Mouse (Mus musculus) lung, embryonic 14.5 days (tissue): ENCODE data around the gene Senp1. TPM values are rescaled to one million over a fixed set of nuclear protein-coding genes. Genes with fewer than 3 reads are reported as not detected.
A peak's percentile ranks its signal among the peaks of the same experiment; 100 is the strongest.

Experiments used
- ATAC-seq: fragments of 200-750 bp; cut with Nextera tagmentation; 2 replicates; pipeline ENCODE4 v1.8.0; 2017; ENCODE audit warnings: mild to moderate bottlenecking, moderate TSS enrichment, moderate library complexity; ENCODE audit not compliant: insufficient read depth
- DNase-seq: peaks from one replicate; pipeline ENCODE4 v3.0.0-alpha.2; 2015
- H3K27ac ChIP-seq: fragments of 300-500 bp; sonication (generic); 2 replicates; pipeline ENCODE4 v1.5.1; 2014; ENCODE audit warnings: low read depth, mild to moderate bottlenecking, moderate library complexity
- H3K27me3 ChIP-seq: fragments of 300-500 bp; sonication (generic); 2 replicates; pipeline ENCODE4 v1.6.1; 2014; ENCODE audit warnings: low read length, control low read depth; ENCODE audit not compliant: insufficient read depth
- H3K36me3 ChIP-seq: fragments of 300-500 bp; sonication (generic); 2 replicates; pipeline ENCODE4 v1.6.1; 2014; ENCODE audit warnings: control low read depth; ENCODE audit not compliant: insufficient read depth
- H3K4me1 ChIP-seq: fragments of 300-500 bp; sonication (generic); 2 replicates; pipeline ENCODE4 v1.6.1; 2014; ENCODE audit warnings: antibody characterized with exemption, control low read depth; ENCODE audit not compliant: insufficient read depth
- H3K4me2 ChIP-seq: fragments of 300-500 bp; sonication (generic); 2 replicates; pipeline ENCODE4 v1.6.1; 2014; ENCODE audit warnings: mild to moderate bottlenecking
- H3K4me3 ChIP-seq: fragments of 300-500 bp; sonication (generic); 2 replicates; pipeline ENCODE4 v1.5.1; 2014; ENCODE audit warnings: low read depth, low read length
- H3K9ac ChIP-seq: fragments of 300-500 bp; sonication (generic); 2 replicates; pipeline ENCODE4 v1.6.1; 2014
- H3K9me3 ChIP-seq: fragments of 300-500 bp; sonication (generic); 2 replicates; pipeline ENCODE4 v1.6.1; 2016; ENCODE audit warnings: low read depth, low read length, control low read depth
- CTCF ChIP-seq: IDR thresholded peaks from 2 replicates; pipeline ENCODE4 v1.5.1; 2016; ENCODE audit warnings: antibody characterized with exemption, low read depth
- WGBS: fragments of 180-500 bp; shearing (Covaris S2); extraction: QIAGEN DNeasy Blood & Tissue Kit; methylation state at CpG from one replicate; pipeline ENCODE4 v1.1.7; 2014; 5-methylcytosine and 5-hydroxymethylcytosine counted together
- polyA plus RNA-seq: library from polyadenylated mRNA; unstranded; fragments of >200 nt; fragmentation: Nextera tagmentation; extraction: Ambion mirVana; gene quantifications from 2 replicates; pipeline ENCODE4 v1.2.1, GENCODE M21; 2014

The Senp1 gene
- polyA plus RNA-seq, 1 experiment from 2014 or later, result 37.8 TPM

DNA sequence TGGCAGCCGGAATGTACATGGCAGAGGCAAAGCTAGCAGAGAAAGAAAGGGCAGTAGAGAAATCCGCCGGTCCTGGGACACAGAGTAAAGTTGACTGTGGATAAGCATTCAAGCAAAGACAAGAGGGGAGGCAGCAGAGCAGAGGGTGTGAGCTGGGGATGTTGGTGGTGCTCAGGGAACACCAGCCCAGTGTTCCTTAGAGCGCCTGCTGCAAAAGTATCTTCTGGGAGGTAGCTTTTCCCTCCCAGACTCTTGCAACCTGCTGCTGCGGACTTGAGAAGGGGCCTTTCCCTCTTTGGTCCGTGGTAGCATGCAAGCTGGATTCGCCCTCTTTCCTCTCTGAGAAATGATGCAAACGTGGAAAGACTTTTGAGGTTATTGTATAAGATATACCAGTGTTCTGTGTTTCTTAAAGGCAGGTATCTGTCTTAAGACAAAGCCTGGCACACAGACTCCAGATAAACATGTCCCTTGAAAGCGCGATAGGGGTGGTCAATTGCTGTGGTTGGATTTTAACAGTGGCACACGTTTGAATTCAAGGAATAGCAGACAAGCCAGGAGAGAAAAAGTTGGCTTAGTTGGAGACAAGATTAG is 14.3 kb upstream of the Senp1 start:
- Histone ChIP-seq H3K4me1 (no peaks in the 10 kb centered on the region), H3K36me3 (no peaks in the 10 kb centered on the region; the same call in 1 of the 2 replicates), H3K27ac (no peak overlapping the region), H3K27me3 (0 out of 2 replicates have a peak, but pooled peaks cover 3% of the 10 kb centered on the region), H3K4me3 (peak overlapping the region; percentile 62), H3K4me2 (peak overlapping the region; percentile 78), H3K9ac (peak overlapping the region; percentile 66), H3K9me3 (no peaks in the 10 kb centered on the region)
- ATAC-seq, result peak; percentile 21; the same call in 1 of the 2 replicates
- 36% methylated on average over 11 of the region's 11 CpGs for WGBS
- DNase-seq, result no peak
- no peak for TF ChIP-seq CTCF

DNA sequence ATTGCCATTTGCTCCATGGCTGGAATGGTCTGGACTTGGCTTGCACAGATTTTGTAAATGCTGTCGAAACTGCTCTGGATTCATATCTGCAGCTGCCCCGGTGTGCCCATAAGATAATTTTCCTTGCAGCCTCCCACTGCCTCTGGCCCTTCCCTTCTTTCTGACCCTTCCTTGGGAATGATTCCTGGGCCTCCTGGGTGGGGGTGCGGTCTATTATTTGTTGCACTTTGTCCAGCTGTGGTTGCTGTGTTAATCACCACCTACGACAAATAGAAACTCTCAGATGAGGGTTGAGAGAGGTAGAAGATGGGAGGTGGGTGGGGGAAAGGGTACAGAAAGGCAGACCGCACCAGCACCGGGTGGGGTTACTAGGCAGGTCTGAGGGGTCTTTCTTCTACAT is 13.7 kb upstream of the Senp1 start:
- 76% methylated on average over 6 of the region's 6 CpGs for WGBS
- H3K9me3 ChIP-seq, result no peaks in the 10 kb centered on the region
- no peak overlapping the region for H3K4me2 ChIP-seq
- DNase-seq (no peak), ATAC-seq (no peak)
- no peak overlapping the region for H3K9ac ChIP-seq
- H3K4me1 ChIP-seq, result no peaks in the 10 kb centered on the region
- 0 out of 2 replicates have a peak, but pooled peaks cover 3% of the 10 kb centered on the region for H3K27me3 ChIP-seq
- H3K4me3 ChIP-seq, result no peak overlapping the region
- TF ChIP-seq CTCF, result no peak
- no peak overlapping the region for H3K27ac ChIP-seq
- H3K36me3 ChIP-seq, result no peaks in the 10 kb centered on the region; the same call in 1 of the 2 replicates

DNA sequence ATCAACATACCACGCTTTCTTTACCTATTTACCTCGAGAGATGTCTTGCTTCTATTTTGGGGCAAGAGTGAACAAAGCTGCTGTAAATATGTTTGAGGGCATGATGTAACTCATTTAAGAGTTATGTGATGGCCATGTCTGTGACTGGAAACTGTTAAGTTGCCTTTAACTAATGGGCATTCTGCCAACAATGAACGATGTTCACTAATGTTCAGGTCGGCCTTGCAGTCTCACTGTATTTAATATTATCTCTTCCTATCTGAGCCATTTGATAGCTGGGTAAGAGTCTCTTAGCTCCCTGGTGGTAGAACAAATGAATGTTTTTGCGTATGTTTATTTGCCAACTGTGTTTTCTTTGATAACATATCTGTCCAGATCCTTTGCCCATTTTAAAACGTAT is 13.0 kb upstream of the Senp1 start:
- no peak for TF ChIP-seq CTCF
- Histone ChIP-seq H3K4me2 (no peak overlapping the region), H3K4me3 (no peak overlapping the region), H3K27me3 (0 out of 2 replicates have a peak, but pooled peaks cover 3% of the 10 kb centered on the region), H3K36me3 (no peaks in the 10 kb centered on the region), H3K27ac (no peak overlapping the region), H3K4me1 (no peaks in the 10 kb centered on the region), H3K9ac (no peak overlapping the region), H3K9me3 (no peaks in the 10 kb centered on the region)
- no peak for DNase-seq
- ATAC-seq, result no peak
- WGBS, result 56% methylated on average over 6 of the region's 6 CpGs

DNA sequence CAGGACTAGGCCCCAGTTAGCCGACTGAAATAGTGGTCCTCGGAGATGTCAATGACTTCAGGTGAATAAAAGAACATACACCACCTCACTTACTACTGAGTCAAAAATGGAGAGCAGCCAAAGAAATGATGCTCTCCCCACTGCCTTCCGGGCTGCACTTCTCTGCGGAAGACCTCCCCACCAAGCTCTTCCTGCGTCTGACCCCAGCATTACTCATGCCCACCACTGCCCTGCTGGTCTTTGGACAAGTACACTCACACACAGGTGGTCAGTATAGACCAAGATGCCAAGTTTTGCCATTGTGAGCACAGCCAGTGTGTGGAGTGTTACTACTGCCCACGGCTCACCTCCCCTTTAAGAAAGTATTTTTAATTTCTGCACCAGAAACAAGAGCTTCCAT is 8.9 kb upstream of the Senp1 start:
- no peak for DNase-seq
- Histone ChIP-seq H3K9me3 (no peaks in the 10 kb centered on the region), H3K27me3 (no peaks in the 10 kb centered on the region), H3K27ac (no peak overlapping the region), H3K4me1 (no peaks in the 10 kb centered on the region), H3K4me2 (no peak overlapping the region), H3K4me3 (no peak overlapping the region), H3K36me3 (no peaks in the 10 kb centered on the region), H3K9ac (no peak overlapping the region)
- no peak for ATAC-seq
- no peak for TF ChIP-seq CTCF
- WGBS, result 84% methylated on average over 6 of the region's 6 CpGs

DNA sequence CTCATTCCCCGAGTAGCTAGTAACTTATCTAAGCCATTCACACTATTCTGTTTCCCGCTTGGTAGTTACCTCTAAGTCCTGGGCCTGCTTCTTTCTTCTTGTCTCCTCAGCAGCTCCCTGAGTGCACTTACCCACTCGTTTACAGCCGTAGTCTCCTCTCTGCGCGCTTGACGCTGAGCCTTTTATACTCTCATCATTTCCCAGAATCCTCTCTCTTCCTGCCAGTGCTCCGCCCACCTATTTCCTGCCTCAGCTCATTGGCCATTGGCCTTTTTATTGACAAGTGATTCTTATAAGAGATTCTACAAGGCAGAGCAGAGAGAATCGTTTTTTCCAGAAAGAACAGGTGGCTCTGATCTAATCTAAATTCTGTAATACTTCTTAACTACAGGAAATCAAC is 5.0 kb upstream of the Senp1 start:
- Histone ChIP-seq H3K27ac (no peak overlapping the region), H3K36me3 (no peaks in the 10 kb centered on the region), H3K4me2 (no peak overlapping the region), H3K4me3 (no peak overlapping the region), H3K9ac (no peak overlapping the region), H3K9me3 (no peaks in the 10 kb centered on the region), H3K27me3 (no peaks in the 10 kb centered on the region), H3K4me1 (no peaks in the 10 kb centered on the region)
- DNase-seq (no peak), ATAC-seq (no peak)
- WGBS, result 84% methylated on average over 9 of the region's 9 CpGs
- TF ChIP-seq CTCF, result no peak

DNA sequence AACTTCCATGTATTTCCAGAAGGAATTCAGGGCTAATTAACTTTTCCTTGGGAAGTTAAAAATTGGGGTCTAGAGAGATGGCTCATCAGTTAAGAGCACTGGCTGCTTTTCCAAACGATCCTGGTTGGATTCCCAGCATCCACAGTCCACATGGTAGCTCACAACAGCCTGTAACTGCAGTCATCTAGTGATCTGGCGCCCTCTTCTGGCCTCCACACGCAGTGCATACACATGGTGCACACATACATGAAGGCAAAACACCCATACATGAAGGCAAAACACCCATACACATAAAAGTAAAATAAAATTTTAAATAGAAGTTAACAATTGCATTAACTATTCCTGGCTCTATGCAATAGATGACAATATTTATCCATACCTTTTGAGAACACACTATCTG is 3.4 kb upstream of the Senp1 start:
- peak; percentile 48 for TF ChIP-seq CTCF
- peaks cover 1% of the 10 kb centered on the region; the same call in 1 of the 2 replicates for H3K4me1 ChIP-seq
- ATAC-seq (no peak), DNase-seq (no peak)
- no peak overlapping the region for H3K27ac ChIP-seq
- no peaks in the 10 kb centered on the region for H3K27me3 ChIP-seq
- no peaks in the 10 kb centered on the region for H3K36me3 ChIP-seq
- H3K9ac ChIP-seq, result no peak overlapping the region
- WGBS, result 49% methylated on average over 3 of the region's 3 CpGs
- H3K4me2 ChIP-seq, result no peak overlapping the region
- H3K4me3 ChIP-seq, result no peak overlapping the region
- no peaks in the 10 kb centered on the region for H3K9me3 ChIP-seq

DNA sequence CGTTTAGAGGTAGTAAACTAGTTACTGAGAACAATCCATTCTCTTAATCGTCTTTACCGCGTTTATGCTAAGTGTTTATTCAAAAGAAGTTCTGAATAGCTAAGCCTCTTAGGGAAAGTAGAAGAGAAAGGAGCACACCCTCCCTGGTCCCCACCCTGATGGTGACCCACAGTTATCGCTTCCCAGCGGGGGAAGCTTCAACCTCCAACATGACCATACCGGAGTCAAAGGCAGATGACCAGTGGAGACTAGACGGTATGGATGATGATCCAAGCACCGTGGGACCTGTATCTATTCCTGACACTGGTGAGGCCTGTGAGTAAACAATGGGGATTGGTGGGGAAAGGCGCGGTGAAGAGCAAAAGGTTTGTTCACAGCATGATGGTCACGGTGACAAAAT is 1.4 kb upstream of the Senp1 start:
- Histone ChIP-seq H3K36me3 (no peaks in the 10 kb centered on the region), H3K4me1 (peaks cover 7% of the 10 kb centered on the region; the same call in 1 of the 2 replicates), H3K27ac (no peak overlapping the region), H3K27me3 (no peaks in the 10 kb centered on the region), H3K4me3 (no peak overlapping the region), H3K9ac (no peak overlapping the region), H3K9me3 (no peaks in the 10 kb centered on the region), H3K4me2 (no peak overlapping the region)
- ATAC-seq, result no peak
- DNase-seq, result no peak
- TF ChIP-seq CTCF, result no peak
- 88% methylated on average over 12 of the region's 12 CpGs for WGBS
